Mouse (Mus musculus): ENCODE measurements around the gene Plcb4.

DNA sequence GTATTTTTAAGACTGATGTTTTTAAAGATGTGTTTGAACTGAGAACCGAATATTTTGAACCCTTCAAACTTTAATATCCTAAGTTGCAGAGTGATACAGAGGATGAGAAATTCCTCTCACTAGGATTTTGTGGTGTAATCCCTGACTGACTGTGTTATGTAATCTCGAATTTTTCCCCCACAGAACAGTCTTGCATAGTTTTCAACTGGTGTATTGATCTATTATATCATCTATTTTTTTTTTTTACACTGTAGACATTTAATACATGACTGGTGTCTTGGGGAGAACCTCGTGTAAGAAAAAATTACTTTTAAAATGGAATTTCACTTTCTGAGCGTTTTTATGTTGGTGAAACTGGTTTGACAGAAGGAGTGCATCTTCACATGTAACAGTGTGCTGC, 2.0 kb downstream of the Plcb4 start:
- TF ChIP-seq EP300 (IDR thresholded peaks at IDR 0.05) (no peak), CTCF (IDR thresholded peaks at IDR 0.05) (no peak)

All from lung, postnatal 0 days (tissue).